Mouse (Mus musculus) embryonic facial prominence, embryonic 12.5 days (tissue): ENCODE results near the gene Hsd17b3. TPM values are rescaled to one million over a fixed set of nuclear protein-coding genes. Genes with fewer than 3 reads are reported as not detected.

Source experiments
- ATAC-seq: fragments of 200-750 bp; cut with Nextera tagmentation; 2 replicates; pipeline ENCODE4 v1.8.0; 2017; ENCODE audit not compliant: insufficient number of reproducible peaks, insufficient read depth, low FRiP score, low TSS enrichment
- H3K27ac ChIP-seq: fragments of 300-500 bp; sonication (generic); 2 replicates; pipeline ENCODE4 v1.5.1; 2016; ENCODE audit warnings: mild to moderate bottlenecking
- H3K27me3 ChIP-seq: fragments of 300-500 bp; sonication (generic); 2 replicates; pipeline ENCODE4 v1.6.1; 2016; ENCODE audit warnings: mild to moderate bottlenecking, moderate library complexity
- H3K36me3 ChIP-seq: fragments of 300-500 bp; sonication (generic); 2 replicates; pipeline ENCODE4 v1.6.1; 2016; ENCODE audit warnings: mild to moderate bottlenecking
- H3K4me1 ChIP-seq: fragments of 300-500 bp; sonication (generic); 2 replicates; pipeline ENCODE4 v1.6.1; 2016
- H3K4me2 ChIP-seq: fragments of 300-500 bp; sonication (generic); replicated peaks from 2 replicates; pipeline ENCODE4 v1.6.1; 2016; ENCODE audit warnings: mild to moderate bottlenecking, moderate library complexity
- H3K4me3 ChIP-seq: fragments of 300-500 bp; sonication (generic); 2 replicates; pipeline ENCODE4 v1.5.1; 2016; ENCODE audit warnings: mild to moderate bottlenecking
- H3K9ac ChIP-seq: fragments of 300-500 bp; sonication (generic); 2 replicates; pipeline ENCODE4 v1.6.1; 2016; ENCODE audit warnings: mild to moderate bottlenecking, moderate library complexity
- H3K9me3 ChIP-seq: fragments of 300-500 bp; sonication (generic); 2 replicates; pipeline ENCODE4 v1.6.1; 2016; ENCODE audit warnings: mild to moderate bottlenecking, moderate library complexity
- WGBS: fragments of 180-500 bp; shearing (Covaris S2); methylation state at CpG from one replicate; pipeline ENCODE4 v1.1.7; 2016; 5-methylcytosine and 5-hydroxymethylcytosine counted together
- polyA plus RNA-seq: library from polyadenylated mRNA; unstranded; fragments of >200 nt; fragmentation: Nextera tagmentation; extraction: Ambion mirVana; gene quantifications from 2 replicates; pipeline ENCODE4 v1.2.1, GENCODE M21; 2016

Hsd17b3 gene
- polyA plus RNA-seq, 1 experiment from 2014 or later: not detected

GRCm38 (mm10) chr13:64107105-64107504, 18.1 kb upstream of the Hsd17b3 start:
- Histone ChIP-seq H3K4me1 (peaks cover 6% of the 10 kb centered on the region; the same call in 1 of the 2 replicates), H3K27me3 (no peaks in the 10 kb centered on the region), H3K9ac (no peak overlapping the region), H3K4me3 (no peak overlapping the region), H3K36me3 (no peaks in the 10 kb centered on the region), H3K9me3 (no peaks in the 10 kb centered on the region), H3K4me2 (no peak overlapping the region), H3K27ac (no peak overlapping the region)
- no peak for ATAC-seq
- WGBS: 67% methylated on average over 3 of the region's 3 CpGs

GRCm38 (mm10) chr13:64105690-64106089, 16.7 kb upstream of the Hsd17b3 start:
- Histone ChIP-seq H3K36me3 (no peaks in the 10 kb centered on the region), H3K27me3 (no peaks in the 10 kb centered on the region), H3K27ac (no peak overlapping the region), H3K4me3 (no peak overlapping the region), H3K4me2 (no peak overlapping the region), H3K4me1 (peaks cover 6% of the 10 kb centered on the region; the same call in 1 of the 2 replicates), H3K9ac (no peak overlapping the region), H3K9me3 (no peaks in the 10 kb centered on the region)
- 90% methylated on average over 3 of the region's 3 CpGs for WGBS
- no peak for ATAC-seq

GRCm38 (mm10) chr13:64100186-64100585, 11.2 kb upstream of the Hsd17b3 start:
- H3K27ac ChIP-seq: no peak overlapping the region
- no peaks in the 10 kb centered on the region for H3K36me3 ChIP-seq
- H3K4me2 ChIP-seq: no peak overlapping the region
- no peaks in the 10 kb centered on the region for H3K4me1 ChIP-seq
- no peak overlapping the region for H3K4me3 ChIP-seq
- H3K9ac ChIP-seq: no peak overlapping the region
- no peaks in the 10 kb centered on the region for H3K27me3 ChIP-seq
- no peak for ATAC-seq
- no peaks in the 10 kb centered on the region for H3K9me3 ChIP-seq
- 66% methylated on average over 3 of the region's 3 CpGs for WGBS

- Histone ChIP-seq H3K36me3 (no peaks in the 10 kb centered on the region), H3K27ac (no peak overlapping the region), H3K9me3 (no peaks in the 10 kb centered on the region), H3K4me3 (no peak overlapping the region), H3K4me1 (no peaks in the 10 kb centered on the region), H3K27me3 (no peaks in the 10 kb centered on the region), H3K9ac (no peak overlapping the region), H3K4me2 (no peak overlapping the region)
- ATAC-seq: no peak
- WGBS: 71% methylated on average over 9 of the region's 9 CpGs
Observed at GRCm38 (mm10) chr13:64098992-64099391, 10.0 kb upstream of the Hsd17b3 start.

GRCm38 (mm10) chr13:64093341-64093740, 4.3 kb upstream of the Hsd17b3 start:
- no peaks in the 10 kb centered on the region for H3K27me3 ChIP-seq
- H3K4me2 ChIP-seq: no peak overlapping the region
- no peaks in the 10 kb centered on the region for H3K4me1 ChIP-seq
- no peak overlapping the region for H3K4me3 ChIP-seq
- H3K27ac ChIP-seq: no peak overlapping the region
- no peak for ATAC-seq
- no peaks in the 10 kb centered on the region for H3K36me3 ChIP-seq
- H3K9ac ChIP-seq: no peak overlapping the region
- no peaks in the 10 kb centered on the region for H3K9me3 ChIP-seq
- WGBS: 2% methylated on average over 1 of the region's 1 CpGs

GRCm38 (mm10) chr13:64092752-64093151, 3.7 kb upstream of the Hsd17b3 start:
- no peaks in the 10 kb centered on the region for H3K27me3 ChIP-seq
- H3K9me3 ChIP-seq: no peaks in the 10 kb centered on the region
- no peak overlapping the region for H3K4me2 ChIP-seq
- ATAC-seq: no peak
- H3K36me3 ChIP-seq: no peaks in the 10 kb centered on the region
- no peak overlapping the region for H3K27ac ChIP-seq
- H3K9ac ChIP-seq: no peak overlapping the region
- 67% methylated on average over 6 of the region's 6 CpGs for WGBS
- H3K4me3 ChIP-seq: no peak overlapping the region
- no peaks in the 10 kb centered on the region for H3K4me1 ChIP-seq

GRCm38 (mm10) chr13:64092141-64092540, 3.1 kb upstream of the Hsd17b3 start:
- 50% methylated on average over 3 of the region's 3 CpGs for WGBS
- no peaks in the 10 kb centered on the region for H3K4me1 ChIP-seq
- no peak overlapping the region for H3K4me2 ChIP-seq
- no peak for ATAC-seq
- H3K4me3 ChIP-seq: no peak overlapping the region
- H3K27me3 ChIP-seq: no peaks in the 10 kb centered on the region
- no peaks in the 10 kb centered on the region for H3K9me3 ChIP-seq
- H3K9ac ChIP-seq: no peak overlapping the region
- no peak overlapping the region for H3K27ac ChIP-seq
- no peaks in the 10 kb centered on the region for H3K36me3 ChIP-seq

GRCm38 (mm10) chr13:64091006-64091405, 2.0 kb upstream of the Hsd17b3 start:
- Histone ChIP-seq H3K27ac (no peak overlapping the region), H3K4me1 (no peaks in the 10 kb centered on the region), H3K9ac (no peak overlapping the region), H3K4me2 (no peak overlapping the region), H3K4me3 (no peak overlapping the region), H3K36me3 (no peaks in the 10 kb centered on the region), H3K9me3 (no peaks in the 10 kb centered on the region), H3K27me3 (no peaks in the 10 kb centered on the region)
- WGBS: 74% methylated on average over 7 of the region's 7 CpGs
- ATAC-seq: no peak

GRCm38 (mm10) chr13:64090278-64090677, 1.2 kb upstream of the Hsd17b3 start:
- Histone ChIP-seq H3K9me3 (no peaks in the 10 kb centered on the region), H3K4me2 (no peak overlapping the region), H3K4me3 (no peak overlapping the region), H3K27ac (no peak overlapping the region), H3K4me1 (no peaks in the 10 kb centered on the region), H3K9ac (no peak overlapping the region), H3K27me3 (no peaks in the 10 kb centered on the region), H3K36me3 (no peaks in the 10 kb centered on the region)
- WGBS: 83% methylated on average over 5 of the region's 5 CpGs
- no peak for ATAC-seq

- H3K4me2 ChIP-seq: no peak overlapping the region
- H3K9ac ChIP-seq: no peak overlapping the region
- WGBS: 84% methylated on average over 7 of the region's 7 CpGs
- no peaks in the 10 kb centered on the region for H3K27me3 ChIP-seq
- no peak overlapping the region for H3K27ac ChIP-seq
- no peaks in the 10 kb centered on the region for H3K36me3 ChIP-seq
- no peak overlapping the region for H3K4me3 ChIP-seq
- no peaks in the 10 kb centered on the region for H3K9me3 ChIP-seq
- ATAC-seq: no peak
- H3K4me1 ChIP-seq: no peaks in the 10 kb centered on the region
Observed at GRCm38 (mm10) chr13:64088057-64088456, 973 bp downstream of the Hsd17b3 start.

GRCm38 (mm10) chr13:64086036-64086435, 3.0 kb downstream of the Hsd17b3 start:
- Histone ChIP-seq H3K4me2 (no peak overlapping the region), H3K4me1 (0 out of 2 replicates have a peak, but pooled peaks cover 5% of the 10 kb centered on the region), H3K9me3 (no peaks in the 10 kb centered on the region), H3K27me3 (no peaks in the 10 kb centered on the region), H3K36me3 (no peaks in the 10 kb centered on the region), H3K4me3 (no peak overlapping the region), H3K9ac (no peak overlapping the region), H3K27ac (no peak overlapping the region)
- no peak for ATAC-seq
- 83% methylated on average over 5 of the region's 5 CpGs for WGBS

- Histone ChIP-seq H3K27ac (no peak overlapping the region), H3K36me3 (no peaks in the 10 kb centered on the region), H3K4me2 (no peak overlapping the region), H3K9ac (no peak overlapping the region), H3K27me3 (no peaks in the 10 kb centered on the region), H3K4me1 (0 out of 2 replicates have a peak, but pooled peaks cover 5% of the 10 kb centered on the region), H3K4me3 (no peak overlapping the region), H3K9me3 (no peaks in the 10 kb centered on the region)
- ATAC-seq: no peak
- WGBS: 87% methylated on average over 3 of the region's 3 CpGs
Observed at GRCm38 (mm10) chr13:64083331-64083730, 5.7 kb downstream of the Hsd17b3 start.
